Mouse (Mus musculus) kidney, embryonic 16.5 days (tissue): ENCODE results near the gene Ppp6r2. TPM values are rescaled to one million over a fixed set of nuclear protein-coding genes. Genes with fewer than 3 reads are reported as not detected.

ENCODE experiments used
- ATAC-seq: fragments of 200-750 bp; cut with Nextera tagmentation; 2 replicates; pipeline ENCODE4 v1.8.0; 2017; ENCODE audit warnings: moderate TSS enrichment; ENCODE audit not compliant: low FRiP score, low TSS enrichment
- H3K27ac ChIP-seq: fragments of 300-500 bp; sonication (generic); 2 replicates; pipeline ENCODE4 v1.5.1; 2014; ENCODE audit warnings: low read length
- H3K27me3 ChIP-seq: fragments of 300-500 bp; sonication (generic); 2 replicates; pipeline ENCODE4 v1.6.1; 2014; ENCODE audit warnings: low read length, control low read depth, mixed read lengths; ENCODE audit not compliant: insufficient read depth
- H3K36me3 ChIP-seq: fragments of 300-500 bp; sonication (generic); 2 replicates; pipeline ENCODE4 v1.6.1; 2014; ENCODE audit warnings: low read length, control low read depth, mixed read lengths; ENCODE audit not compliant: insufficient read depth
- H3K4me1 ChIP-seq: fragments of 300-500 bp; sonication (generic); 2 replicates; pipeline ENCODE4 v1.6.1; 2014; ENCODE audit warnings: low read length, control low read depth, mixed read lengths; ENCODE audit not compliant: insufficient read depth
- H3K4me2 ChIP-seq: fragments of 300-500 bp; sonication (generic); replicated peaks from 2 replicates; pipeline ENCODE4 v1.6.1; 2014; ENCODE audit warnings: low read depth, low read length
- H3K4me3 ChIP-seq: fragments of 300-500 bp; sonication (generic); 2 replicates; pipeline ENCODE4 v1.5.1; 2014; ENCODE audit warnings: mild to moderate bottlenecking, low read length
- H3K9ac ChIP-seq: fragments of 300-500 bp; sonication (generic); replicated peaks from 2 replicates; pipeline ENCODE4 v1.6.1; 2014; ENCODE audit warnings: low read length
- H3K9me3 ChIP-seq: fragments of 300-500 bp; sonication (generic); 2 replicates; pipeline ENCODE4 v1.6.1; 2016; ENCODE audit warnings: low read length, control low read depth
- WGBS: fragments of 180-500 bp; shearing (Covaris S2); extraction: QIAGEN DNeasy Blood & Tissue Kit; methylation state at CpG from one replicate; pipeline ENCODE4 v1.1.7; 2014; 5-methylcytosine and 5-hydroxymethylcytosine counted together
- polyA plus RNA-seq: library from polyadenylated mRNA; unstranded; fragments of >200 nt; fragmentation: Nextera tagmentation; extraction: Ambion mirVana; gene quantifications from 2 replicates; pipeline ENCODE4 v1.2.1, GENCODE M21; 2015

Ppp6r2 gene
- polyA plus RNA-seq, 1 experiment from 2014 or later = 24.0 TPM

DNA sequence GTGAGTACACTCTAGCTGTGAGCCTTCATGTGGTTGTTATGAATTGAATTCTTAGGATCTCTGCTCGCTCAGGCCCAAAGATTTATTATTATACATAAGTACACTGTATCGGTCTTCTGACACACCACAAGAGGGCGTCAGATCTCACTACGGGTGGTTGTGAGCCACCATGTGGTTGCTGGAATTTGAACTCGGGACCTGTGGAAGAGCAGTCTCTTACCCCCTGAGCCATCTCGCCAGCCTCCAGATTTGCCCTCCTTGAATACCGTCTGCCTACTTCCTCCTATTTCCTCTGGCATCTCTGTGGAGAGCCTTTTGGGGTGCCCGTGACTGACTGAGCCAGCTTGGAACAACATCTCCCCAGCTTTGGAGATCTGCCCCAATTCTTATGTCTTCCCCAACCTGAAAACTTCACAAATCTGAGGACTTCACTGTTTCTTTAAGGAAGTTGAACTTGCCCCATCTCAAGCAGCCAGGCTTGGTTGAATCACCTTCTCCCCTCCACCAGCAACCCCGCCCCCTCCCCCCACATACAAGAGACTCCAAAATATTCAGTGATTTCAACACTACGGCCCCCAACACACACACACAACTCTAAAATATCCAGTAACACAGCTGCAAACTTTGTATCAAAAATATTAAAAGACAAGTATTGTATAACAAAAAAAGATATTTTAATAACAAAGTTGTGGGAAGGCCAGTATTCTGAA is 29.6 kb upstream of the Ppp6r2 start:
- H3K36me3 ChIP-seq = no peaks in the 10 kb centered on the region
- peak overlapping the region; percentile 78 for H3K4me2 ChIP-seq
- no peak overlapping the region for H3K9ac ChIP-seq
- H3K4me3 ChIP-seq = peak overlapping the region; percentile 81; the same call in 1 of the 2 replicates
- H3K27me3 ChIP-seq = no peaks in the 10 kb centered on the region
- H3K9me3 ChIP-seq = no peaks in the 10 kb centered on the region
- 66% methylated on average over 10 of the region's 10 CpGs for WGBS
- H3K27ac ChIP-seq = peak overlapping the region; percentile 51; the same call in 1 of the 2 replicates
- ATAC-seq = no peak
- peaks cover 46% of the 10 kb centered on the region for H3K4me1 ChIP-seq

DNA sequence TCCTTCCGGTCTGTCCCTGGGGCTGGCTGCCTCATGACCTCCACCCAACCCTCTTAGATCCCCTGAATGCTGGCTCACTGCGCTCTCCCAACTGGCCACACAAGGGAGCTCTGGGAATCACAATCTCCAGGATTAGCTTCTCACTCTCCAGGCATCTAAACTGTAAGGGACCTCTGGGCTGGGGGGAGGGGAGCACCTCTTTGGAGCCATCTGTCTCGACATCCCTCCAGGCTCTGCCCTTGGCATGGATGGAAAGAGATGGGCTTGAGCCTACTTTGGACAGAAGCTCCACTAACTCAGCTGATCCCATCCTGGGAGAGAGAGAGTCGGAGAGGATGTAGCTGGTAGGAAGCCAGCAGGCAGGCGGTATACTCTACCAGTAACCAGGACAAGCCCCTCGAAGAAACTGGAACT is 29.0 kb upstream of the Ppp6r2 start:
- no peak overlapping the region for H3K4me2 ChIP-seq
- ATAC-seq = no peak
- no peak overlapping the region for H3K4me3 ChIP-seq
- H3K9ac ChIP-seq = peak overlapping the region; percentile 43; the same call in 1 of the 2 replicates
- H3K36me3 ChIP-seq = no peaks in the 10 kb centered on the region
- 27% methylated on average over 6 of the region's 6 CpGs for WGBS
- H3K9me3 ChIP-seq = no peaks in the 10 kb centered on the region
- H3K27ac ChIP-seq = peak overlapping the region; percentile 51; the same call in 1 of the 2 replicates
- H3K27me3 ChIP-seq = no peaks in the 10 kb centered on the region
- peaks cover 40% of the 10 kb centered on the region for H3K4me1 ChIP-seq

DNA sequence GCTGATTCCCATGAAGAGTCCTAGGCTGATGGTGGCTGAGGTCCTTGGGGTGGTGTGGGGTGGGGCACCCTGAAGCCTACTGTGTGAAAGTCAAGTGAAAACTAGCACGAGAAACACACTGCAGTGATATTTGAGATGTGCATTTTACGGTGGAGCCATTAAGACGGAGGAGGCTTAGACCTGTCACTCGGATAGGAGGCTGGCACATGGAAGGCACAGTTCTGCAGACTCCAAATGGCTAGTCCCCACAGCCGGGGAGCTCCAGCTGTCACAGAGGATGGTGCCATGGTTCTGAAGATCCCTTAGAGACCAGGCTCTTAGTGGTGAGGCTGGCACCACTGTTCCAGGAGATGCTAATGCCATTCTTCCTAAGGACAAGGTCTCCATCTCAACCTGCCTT is 28.5 kb upstream of the Ppp6r2 start:
- Histone ChIP-seq H3K36me3 (no peaks in the 10 kb centered on the region), H3K4me1 (peaks cover 35% of the 10 kb centered on the region), H3K27ac (peak overlapping the region; percentile 51; the same call in 1 of the 2 replicates), H3K27me3 (no peaks in the 10 kb centered on the region), H3K4me3 (no peak overlapping the region), H3K9me3 (no peaks in the 10 kb centered on the region), H3K4me2 (no peak overlapping the region), H3K9ac (no peak overlapping the region; the same call in 1 of the 2 replicates)
- ATAC-seq = no peak
- 30% methylated on average over 5 of the region's 5 CpGs for WGBS

DNA sequence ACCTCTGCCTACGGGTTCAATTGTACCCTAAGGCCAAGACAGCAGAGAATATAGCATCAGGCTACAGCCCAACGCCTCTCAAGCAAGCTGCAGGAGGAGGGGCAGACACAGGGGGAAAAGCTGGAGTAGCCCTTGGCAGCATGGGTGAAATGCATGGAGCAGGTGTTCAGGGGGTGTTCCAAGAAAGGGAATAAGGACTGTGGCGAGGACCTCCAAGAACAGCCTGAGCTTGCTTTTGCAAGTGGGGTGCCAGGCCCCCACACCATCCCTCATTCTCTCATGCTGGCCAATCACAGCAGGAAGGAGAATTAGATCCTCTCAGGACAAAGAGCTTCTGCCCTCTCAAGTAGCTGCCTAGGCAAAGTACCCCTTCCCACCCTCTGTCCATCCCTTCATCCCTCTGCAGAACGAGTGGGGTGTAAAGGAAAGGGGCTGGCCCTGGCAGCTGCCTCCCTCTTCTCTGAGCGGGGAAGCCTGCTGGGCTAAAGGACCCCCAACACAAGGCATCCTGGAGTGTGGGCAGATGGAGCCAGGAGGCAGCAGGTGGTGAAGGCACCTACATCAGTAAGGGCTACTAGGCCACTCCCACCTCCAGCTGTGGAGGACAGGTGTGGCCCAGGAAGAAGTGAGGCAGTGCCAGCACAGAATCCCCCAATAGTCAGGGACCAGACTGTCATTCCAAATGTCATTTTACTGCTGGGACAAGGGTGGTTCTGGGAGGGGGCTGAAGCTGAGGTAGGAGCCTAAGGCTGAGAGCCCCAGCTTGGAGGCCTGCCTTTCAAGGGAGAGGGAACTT is 27.0 kb upstream of the Ppp6r2 start:
- peaks cover 20% of the 10 kb centered on the region for H3K4me1 ChIP-seq
- H3K27ac ChIP-seq = no peak overlapping the region

DNA sequence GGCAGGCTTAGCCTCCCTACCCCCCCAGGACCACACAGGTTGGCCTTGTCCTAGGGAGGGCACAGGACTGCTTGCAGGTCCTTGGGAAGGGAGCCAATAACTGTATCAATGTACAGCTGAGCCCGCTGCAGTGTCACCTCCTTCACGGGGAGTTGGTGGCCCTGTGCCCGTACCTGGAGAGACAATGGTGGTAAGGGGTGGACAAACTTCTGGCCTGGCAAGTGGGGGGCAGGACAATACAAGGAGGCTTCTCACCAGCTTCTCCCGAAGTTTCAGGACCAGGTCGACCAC is 26.5 kb upstream of the Ppp6r2 start:
- Histone ChIP-seq H3K4me2 (no peak overlapping the region), H3K4me3 (no peak overlapping the region), H3K27me3 (no peaks in the 10 kb centered on the region), H3K4me1 (peaks cover 19% of the 10 kb centered on the region), H3K9me3 (no peaks in the 10 kb centered on the region), H3K27ac (no peak overlapping the region), H3K9ac (no peak overlapping the region), H3K36me3 (no peaks in the 10 kb centered on the region)
- no peak for ATAC-seq
- 85% methylated on average over 5 of the region's 5 CpGs for WGBS

More for the DNA sequence above, 27.0 kb upstream of the Ppp6r2 start:
- Histone ChIP-seq H3K36me3 (no peaks in the 10 kb centered on the region), H3K9me3 (no peaks in the 10 kb centered on the region), H3K4me2 (no peak overlapping the region), H3K9ac (no peak overlapping the region), H3K4me3 (no peak overlapping the region), H3K27me3 (no peaks in the 10 kb centered on the region)
- 73% methylated on average over 5 of the region's 5 CpGs for WGBS
- no peak for ATAC-seq

DNA sequence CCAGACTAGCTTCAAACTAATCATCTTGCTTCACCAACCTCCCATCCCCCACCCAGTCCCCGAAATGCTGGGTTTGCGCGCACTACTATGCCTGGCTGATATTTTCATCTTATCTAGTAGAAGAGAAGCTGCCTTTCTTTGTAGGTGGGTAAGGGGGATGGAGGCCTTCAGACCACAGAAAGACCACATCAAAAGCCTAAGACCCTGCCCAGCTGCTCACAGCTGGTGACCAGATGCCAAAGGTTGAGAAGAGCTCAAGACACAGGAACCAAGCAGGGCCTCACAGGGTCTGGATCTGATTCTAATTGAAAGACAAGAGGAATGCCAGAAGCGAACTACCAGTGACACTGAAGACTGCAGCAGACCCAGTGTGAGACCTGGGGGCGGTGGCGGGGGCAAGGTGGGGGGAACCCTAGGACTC is 16.1 kb upstream of the Ppp6r2 start:
- Histone ChIP-seq H3K9ac (peak overlapping the region; percentile 99), H3K4me3 (peak overlapping the region; percentile 97), H3K27me3 (no peaks in the 10 kb centered on the region), H3K4me1 (peaks cover 13% of the 10 kb centered on the region), H3K4me2 (peak overlapping the region; percentile 61), H3K36me3 (0 out of 2 replicates have a peak, but pooled peaks cover 3% of the 10 kb centered on the region), H3K27ac (peak overlapping the region; percentile 99), H3K9me3 (no peaks in the 10 kb centered on the region)
- ATAC-seq = peak; percentile 3; the same call in 1 of the 2 replicates
- 46% methylated on average over 6 of the region's 6 CpGs for WGBS

DNA sequence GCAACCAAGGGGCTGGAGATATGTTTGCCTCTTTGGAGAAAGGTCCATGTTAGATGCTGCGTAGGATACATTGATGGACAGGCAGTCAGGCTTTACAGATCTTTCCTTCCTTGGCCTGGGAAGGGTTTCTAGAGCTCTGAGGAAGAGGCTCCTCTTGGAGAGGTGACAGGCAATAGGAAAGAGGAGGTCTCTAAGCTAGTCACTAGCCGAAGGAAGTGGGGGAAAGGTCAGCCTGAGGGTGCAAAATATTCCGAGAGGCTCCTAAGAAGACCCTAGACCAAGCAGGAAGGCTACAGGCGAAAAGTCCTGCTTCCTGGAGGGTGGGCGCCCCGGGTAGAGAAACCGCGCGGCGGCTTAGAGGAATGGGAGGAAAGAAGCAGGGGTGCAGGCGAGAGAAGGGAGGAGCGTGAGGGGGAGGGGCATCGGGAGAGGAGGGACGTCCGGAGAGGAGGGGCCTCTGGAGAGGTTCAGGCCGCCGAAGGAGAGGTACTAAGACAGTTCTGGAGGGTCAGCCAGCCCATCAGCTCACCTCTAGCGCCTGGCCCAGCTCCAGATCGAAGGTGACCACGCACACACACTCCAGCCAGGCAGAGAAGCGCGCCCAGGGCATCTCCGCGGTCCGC is 15.6 kb upstream of the Ppp6r2 start:
- WGBS = under 1% methylated on average over 25 of the region's 25 CpGs

DNA sequence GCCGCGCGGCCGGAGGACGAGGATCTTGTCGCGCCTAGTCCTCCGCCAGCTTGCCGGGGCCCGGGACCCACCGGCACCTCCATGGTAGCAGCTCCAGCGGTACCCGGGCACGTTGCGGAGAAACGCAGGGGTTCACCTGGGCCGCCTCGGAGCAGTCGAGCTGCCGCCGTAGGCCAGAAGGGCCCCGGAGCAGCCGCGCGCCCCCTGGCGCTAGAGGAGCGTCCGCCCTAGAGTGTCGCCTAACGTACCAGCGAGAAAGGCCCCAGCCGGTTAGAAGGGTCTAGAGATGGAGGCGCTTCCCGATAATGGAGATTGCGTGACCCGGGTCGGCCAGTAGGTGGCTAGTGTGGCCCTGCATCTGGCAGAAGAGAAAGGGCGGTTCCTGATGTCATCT is 15.0 kb upstream of the Ppp6r2 start, which contains the start of gene Dennd6b:
TSS of gene Dennd6b (minus strand) at position 184 of the 394 bp plus-strand sequence.
- peak within 1 kb of the TSS; percentile 99 for H3K9ac ChIP-seq
- no peaks in the 10 kb centered on the region for H3K36me3 ChIP-seq
- H3K4me1 ChIP-seq = peaks cover 13% of the 10 kb centered on the region
- peak within 1 kb of the TSS; percentile 99 for H3K27ac ChIP-seq
- H3K27me3 ChIP-seq = no peaks in the 10 kb centered on the region
- H3K9me3 ChIP-seq = no peaks in the 10 kb centered on the region
- WGBS = 0% methylated on average over 38 of the region's 38 CpGs
- peak within 1 kb of the TSS; percentile 61 for H3K4me2 ChIP-seq
- peak within 1 kb of the TSS; percentile 97 for H3K4me3 ChIP-seq
- peak; percentile 99 for ATAC-seq

More for the DNA sequence above, 15.6 kb upstream of the Ppp6r2 start:
- Histone ChIP-seq H3K27ac (peak overlapping the region; percentile 99), H3K27me3 (no peaks in the 10 kb centered on the region), H3K9ac (peak overlapping the region; percentile 99), H3K9me3 (no peaks in the 10 kb centered on the region), H3K4me3 (peak overlapping the region; percentile 97), H3K4me2 (peak overlapping the region; percentile 61), H3K36me3 (0 out of 2 replicates have a peak, but pooled peaks cover under 1% of the 10 kb centered on the region), H3K4me1 (peaks cover 13% of the 10 kb centered on the region)
- ATAC-seq = peak; percentile 96

DNA sequence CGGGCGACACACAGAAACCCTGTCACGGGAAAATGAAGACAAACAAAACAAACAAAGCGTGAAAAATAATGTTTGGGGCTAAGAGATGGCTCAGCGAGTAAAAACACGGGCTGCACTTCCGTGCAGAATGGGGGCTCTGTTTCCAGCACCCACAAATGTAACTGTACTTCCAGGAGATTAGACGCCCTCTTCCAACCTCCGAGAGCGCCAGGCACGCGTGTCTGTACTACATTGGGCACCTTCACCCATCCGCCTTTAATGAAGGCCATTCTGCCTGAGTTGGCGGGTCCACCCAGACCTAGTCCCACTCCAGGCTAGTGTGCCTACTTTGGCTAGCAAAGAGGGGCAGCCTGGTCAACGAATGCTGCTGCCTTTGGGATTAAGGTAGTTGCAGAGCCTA is 14.3 kb upstream of the Ppp6r2 start:
- H3K27ac ChIP-seq = no peak overlapping the region
- 76% methylated on average over 15 of the region's 15 CpGs for WGBS
- peaks cover 13% of the 10 kb centered on the region for H3K4me1 ChIP-seq
- peak overlapping the region; percentile 99 for H3K9ac ChIP-seq
- H3K9me3 ChIP-seq = 0 out of 2 replicates have a peak, but pooled peaks cover under 1% of the 10 kb centered on the region
- no peak for ATAC-seq
- H3K27me3 ChIP-seq = no peaks in the 10 kb centered on the region
- peak overlapping the region; percentile 61 for H3K4me2 ChIP-seq
- peak overlapping the region; percentile 97 for H3K4me3 ChIP-seq
- H3K36me3 ChIP-seq = no peaks in the 10 kb centered on the region
